Mouse (Mus musculus): Measurements from ENCODE around the gene Ybx2. TPM values are rescaled to one million over a fixed set of nuclear protein-coding genes. Genes with fewer than 3 reads are reported as not detected.
"Not testable (repeated sequence)": the region's sequence is repeated elsewhere in the genome, so short reads cannot be mapped to it uniquely, and the experiment has no call there.

The Ybx2 gene
- total RNA-seq, 4 experiments from 2014 or later = 10.6 to 18.7 (median 13.9) TPM

GRCm38 (mm10) chr11:69914917-69915430, 20.6 kb upstream of the Ybx2 start:
- DNase-seq (ENCODE audit: low spot score in 2 of 2) = no peak

DNA sequence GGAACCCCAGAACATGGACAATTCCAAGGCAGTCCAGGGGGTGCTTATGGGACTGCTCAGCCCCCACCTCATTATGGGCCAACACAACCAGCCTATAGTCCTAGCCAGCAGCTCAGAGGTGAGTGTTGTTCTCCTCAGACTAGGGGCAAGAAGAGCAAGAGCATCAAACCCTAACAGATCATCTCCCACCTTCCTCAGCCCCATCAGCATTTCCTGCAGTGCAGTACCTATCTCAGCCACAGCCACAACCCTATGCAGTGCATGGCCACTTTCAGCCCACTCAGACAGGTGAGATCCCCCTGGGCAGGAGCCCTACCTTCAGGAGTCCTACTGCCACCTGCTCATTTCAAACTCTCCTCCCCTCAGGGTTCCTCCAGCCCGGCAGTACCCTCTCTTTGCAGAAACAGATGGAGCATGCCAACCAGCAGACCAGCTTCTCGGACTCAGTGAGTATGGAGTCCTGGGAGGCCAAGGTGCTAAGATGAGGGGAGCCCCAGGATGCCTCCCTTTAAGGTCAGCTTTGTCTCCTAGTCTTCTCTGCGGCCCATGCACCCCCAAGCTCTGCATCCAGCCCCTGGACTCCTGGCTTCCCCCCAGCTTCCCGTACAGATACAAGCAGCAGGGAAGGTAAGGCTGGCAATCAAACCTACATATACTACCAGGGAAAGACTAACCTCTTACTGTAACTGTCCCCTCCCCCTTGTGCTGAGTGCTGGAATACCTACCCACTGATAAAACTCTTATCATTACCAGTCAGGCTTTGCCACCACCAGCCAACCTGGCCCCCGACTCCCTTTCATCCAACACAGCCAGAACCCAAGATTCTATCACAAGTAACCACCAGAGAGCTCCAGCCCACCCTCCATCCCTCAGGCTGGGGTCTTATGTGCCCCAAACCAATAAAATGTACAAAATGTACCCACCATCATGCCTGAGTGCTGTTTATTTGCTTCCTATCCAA, 19.6 kb upstream of the Ybx2 start:
- no peak for DNase-seq (ENCODE audit: low spot score in 2 of 2)

DNA sequence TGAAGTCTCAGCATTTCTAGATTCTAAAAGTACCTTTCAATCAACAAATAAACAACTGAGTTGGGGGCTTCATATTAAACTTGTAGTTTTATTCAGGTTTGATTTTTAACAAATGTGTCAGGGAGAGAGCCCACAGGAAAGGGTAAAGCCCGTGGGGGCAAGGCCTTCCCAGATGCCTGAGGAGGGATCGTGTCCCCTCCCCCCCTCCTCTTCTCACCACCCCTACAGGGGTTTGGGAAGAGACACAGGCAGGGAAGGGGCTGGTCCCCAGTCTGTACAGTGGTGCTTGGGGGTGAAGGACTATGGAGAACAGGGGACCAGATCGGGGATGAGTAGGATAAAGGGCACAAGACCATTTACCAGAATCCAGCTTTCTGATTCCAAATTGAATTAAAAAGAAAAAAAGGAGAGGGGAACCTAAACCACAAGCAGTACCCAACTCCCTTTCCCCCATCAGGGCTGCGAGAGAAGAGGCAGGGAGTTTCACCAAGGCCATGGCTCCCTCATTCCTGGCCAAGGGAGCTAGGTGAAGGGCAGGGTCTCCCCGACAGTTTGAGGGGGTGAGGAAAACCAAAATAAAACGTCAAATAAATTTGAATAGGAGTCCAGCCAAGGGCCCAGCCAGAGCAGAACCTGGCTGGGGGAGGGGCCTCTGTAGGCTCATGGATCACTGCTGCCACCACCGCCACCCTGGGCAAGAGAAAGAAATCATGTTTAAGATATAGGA, 18.8 kb upstream of the Ybx2 start:
- not testable (repeated sequence) for DNase-seq (ENCODE audit: low spot score in 2 of 2)

DNA sequence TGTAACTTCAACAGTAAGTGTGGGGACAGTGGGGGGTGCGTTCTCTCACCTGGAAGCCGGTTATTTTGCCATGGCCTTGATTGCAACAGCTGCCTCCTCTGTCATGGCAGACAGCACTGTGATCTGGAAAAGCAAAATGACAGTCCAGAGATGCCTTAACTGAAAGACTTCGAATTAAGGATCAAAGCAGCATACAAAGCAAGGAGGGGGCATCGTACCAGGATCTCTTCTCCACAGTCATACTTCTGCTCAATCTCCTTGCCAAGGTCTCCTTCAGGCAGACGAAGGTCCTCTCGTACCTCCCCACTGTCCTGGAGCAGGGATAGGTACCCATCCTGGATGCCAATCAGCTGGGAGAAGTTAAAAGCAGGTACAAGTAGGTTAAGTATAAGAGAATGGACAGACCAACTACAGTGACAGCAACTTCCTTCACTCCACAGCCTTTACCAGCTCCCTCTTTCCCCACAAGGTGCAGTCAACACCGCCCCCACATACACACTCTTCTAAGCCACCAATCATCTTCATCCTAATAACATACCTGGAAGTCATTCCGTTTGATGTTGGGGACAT, 18.1 kb upstream of the Ybx2 start:
- no peak for DNase-seq (ENCODE audit: low spot score in 2 of 2)

DNA sequence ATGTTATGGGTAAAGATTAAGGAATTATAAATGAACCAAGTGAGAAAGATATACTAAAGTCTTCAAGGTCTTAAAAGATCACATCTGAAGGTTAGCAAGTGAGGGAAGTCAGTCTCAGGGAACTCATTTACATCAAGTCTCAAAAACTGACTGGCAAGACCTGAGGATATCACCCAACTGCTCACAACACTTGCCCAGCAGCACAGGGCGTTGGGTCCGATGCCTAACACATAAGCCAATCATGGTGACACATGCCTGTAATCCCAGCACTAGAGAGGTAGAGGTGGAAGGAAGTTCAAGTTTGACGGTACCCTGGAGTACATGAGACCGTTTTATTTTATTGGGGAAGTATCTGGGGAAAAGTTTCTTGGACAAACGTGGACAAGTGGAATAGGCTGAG, 17.5 kb upstream of the Ybx2 start:
- DNase-seq (ENCODE audit: low spot score in 2 of 2) = no peak

DNA sequence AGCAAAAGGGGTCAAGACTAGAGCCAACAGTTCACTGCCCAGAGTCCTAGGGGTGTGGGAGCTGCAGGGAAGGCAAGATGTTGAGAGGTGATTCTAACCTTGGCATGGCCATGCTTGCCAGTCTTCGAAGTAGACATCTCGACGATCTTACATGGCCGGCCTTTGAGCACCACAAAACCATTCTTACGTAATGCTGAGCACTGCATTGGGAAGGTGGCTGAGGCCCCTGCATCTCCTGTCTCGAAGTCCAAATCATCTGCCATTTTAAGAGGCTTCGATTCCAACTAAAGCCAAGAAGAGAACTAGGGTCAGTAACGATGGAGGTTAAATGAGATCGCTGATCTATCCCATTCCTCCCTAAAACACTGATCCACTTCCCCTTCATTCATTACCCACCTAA, 16.5 kb upstream of the Ybx2 start:
- no peak for DNase-seq (ENCODE audit: low spot score in 2 of 2)

DNA sequence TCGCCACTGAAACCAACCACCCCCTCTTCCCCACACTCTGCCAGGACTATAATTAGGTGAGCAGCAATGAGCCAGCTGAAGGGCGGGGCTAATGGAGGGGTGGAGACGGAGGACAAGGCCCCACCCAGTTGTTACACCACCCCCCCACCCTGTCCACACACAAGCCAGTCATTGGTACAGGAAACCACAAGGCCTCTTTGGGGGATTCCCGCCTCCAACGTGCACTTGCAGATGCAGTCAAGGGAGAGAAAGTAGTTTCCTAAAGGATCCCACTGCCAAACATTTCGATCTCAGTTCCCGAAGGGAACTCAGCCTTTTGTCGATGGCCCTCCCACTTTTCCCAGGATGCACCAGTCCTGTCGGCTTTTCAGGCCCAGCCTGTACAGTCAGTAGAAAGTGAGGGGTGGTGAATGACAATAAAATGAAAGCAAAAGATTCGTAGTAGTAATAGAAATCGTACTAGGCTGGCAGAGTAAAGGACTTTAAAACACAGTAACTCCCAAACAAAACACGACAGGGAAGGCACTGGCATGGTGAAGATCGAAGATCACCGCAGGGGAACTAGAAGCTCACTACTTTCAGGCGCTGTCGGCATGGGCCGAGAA, 15.8 kb upstream of the Ybx2 start:
- no peak for DNase-seq (ENCODE audit: low spot score in 2 of 2)

DNA sequence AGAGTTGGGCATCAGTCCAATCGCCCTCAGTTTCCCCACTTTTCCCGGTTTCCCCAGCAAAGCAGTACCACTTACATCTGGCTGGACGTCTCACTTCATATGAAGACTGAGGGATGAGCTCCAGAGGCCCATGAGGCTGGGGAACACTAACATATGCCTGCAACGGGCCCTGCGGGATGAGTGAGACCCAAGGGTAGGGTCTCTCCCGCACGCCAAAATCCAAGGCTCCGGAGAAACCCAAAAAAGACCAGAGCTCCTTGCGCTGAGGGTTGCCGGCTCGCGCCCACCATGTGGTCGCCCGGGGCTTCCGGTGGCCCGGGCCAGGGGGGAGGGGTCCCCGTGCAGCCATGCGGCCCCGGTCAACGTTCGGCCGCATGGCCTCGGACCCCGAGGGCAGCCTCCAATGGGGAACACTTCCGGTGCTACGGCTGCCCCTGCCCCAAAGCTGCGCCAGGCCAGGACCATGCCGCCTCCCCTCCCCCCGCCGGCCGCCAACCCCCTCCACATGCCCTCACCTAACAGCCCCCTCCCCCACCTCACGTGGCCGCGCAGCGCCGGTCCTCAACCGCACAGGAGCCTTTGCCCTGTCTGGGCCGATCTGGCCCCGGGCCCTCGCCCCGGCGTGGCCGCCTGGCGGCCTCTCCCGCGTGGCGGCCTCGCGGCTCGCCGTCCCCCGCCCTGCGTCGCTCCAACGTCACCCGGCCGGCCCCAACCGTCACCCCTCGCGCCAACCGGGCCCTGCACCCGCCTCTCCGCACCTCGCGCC, 15.1 kb upstream of the Ybx2 start:
- peak in 1 of 2 experiments; percentile 32 for DNase-seq (ENCODE audit: low spot score in 2 of 2)

GRCm38 (mm10) chr11:69921114-69922011, 14.2 kb upstream of the Ybx2 start, which contains the start of gene Eif5a:
Eif5a (minus strand) TSS chr11:69921958.
- DNase-seq (ENCODE audit: low spot score in 2 of 2) = peak; percentile 100

DNA sequence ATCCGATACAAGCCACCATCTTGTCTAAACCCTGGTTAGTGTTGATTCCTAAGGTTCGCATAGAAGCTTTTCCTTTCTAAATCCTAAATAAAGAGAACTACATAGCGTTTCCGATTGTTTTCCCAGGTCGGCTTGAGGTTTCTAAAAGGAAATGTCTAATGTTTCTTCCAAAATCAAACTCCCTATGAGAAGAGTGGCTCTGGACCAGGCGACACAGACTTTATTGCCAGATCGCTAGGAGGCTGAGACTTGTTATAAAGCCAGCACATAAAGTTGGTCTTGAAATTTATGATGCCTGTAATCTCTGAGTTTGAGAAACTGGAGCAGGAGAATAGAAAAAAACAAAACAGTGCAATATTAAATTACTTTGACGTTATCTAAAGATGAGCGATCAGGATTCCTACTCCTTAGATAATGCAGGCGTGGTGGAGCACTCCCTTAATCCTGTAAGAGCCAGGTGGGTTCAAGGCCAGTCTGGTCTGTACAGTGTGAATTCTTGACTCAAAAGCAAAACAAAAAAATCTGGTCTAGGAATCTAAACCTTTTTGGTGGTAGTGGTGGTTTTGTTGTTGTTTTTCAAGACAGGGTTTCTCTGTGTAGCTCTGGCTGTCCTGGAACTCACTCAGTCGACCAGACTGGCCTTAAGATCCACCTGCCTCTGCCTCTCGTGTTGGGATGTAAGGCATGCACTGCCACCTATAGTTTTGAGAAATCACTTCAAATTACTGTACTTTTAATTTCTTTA, 13.4 kb upstream of the Ybx2 start:
- DNase-seq (ENCODE audit: low spot score in 2 of 2) = no peak

GRCm38 (mm10) chr11:69922796-69923195, 12.8 kb upstream of the Ybx2 start:
- DNase-seq (ENCODE audit: low spot score in 2 of 2) = no peak

- DNase-seq (ENCODE audit: low spot score in 2 of 2) = no peak
Measured at GRCm38 (mm10) chr11:69927501-69927900, 8.1 kb upstream of the Ybx2 start.

DNA sequence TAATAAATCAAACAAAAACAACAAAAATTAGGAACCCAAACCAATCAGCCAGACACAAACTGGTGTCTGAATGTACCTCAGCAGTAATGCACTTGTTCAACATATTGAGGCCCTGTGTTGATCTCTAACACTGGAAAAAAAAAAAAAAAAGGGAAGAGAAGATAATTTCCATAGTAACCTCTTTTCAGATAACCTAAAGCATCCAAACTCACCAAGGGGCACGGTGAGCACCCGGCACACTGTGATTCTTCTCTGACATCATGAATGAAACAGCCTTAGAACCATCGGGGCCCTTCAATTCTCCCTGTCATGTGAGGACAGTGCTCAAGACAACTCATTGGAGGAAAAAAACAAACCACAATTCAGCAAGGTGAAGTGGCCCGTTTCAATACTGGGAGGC, 5.9 kb upstream of the Ybx2 start:
- DNase-seq (ENCODE audit: low spot score in 2 of 2) = no peak

DNA sequence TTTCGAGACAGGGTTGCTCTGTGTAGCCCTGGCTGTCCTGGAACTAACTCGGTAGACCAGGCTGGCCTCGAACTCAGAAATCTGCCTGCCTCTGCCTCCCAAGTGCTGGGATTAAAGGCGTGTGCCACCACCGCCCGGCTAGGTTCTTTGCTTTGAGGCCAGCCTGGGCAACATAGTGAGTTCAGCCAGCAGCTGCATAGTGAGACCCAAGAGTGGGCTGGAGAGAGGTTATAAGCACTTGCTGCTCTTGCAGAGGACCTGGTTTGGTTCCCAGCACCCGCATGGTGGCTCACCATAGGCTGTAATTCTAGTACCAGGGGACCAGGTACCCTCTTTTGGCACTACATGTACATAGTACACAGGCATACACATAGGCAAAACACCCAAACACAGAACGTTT, 5.4 kb upstream of the Ybx2 start:
- not testable (repeated sequence) for DNase-seq (ENCODE audit: low spot score in 2 of 2)

- no peak for DNase-seq (ENCODE audit: low spot score in 2 of 2)
Measured at GRCm38 (mm10) chr11:69930967-69931537, 4.5 kb upstream of the Ybx2 start.

DNA sequence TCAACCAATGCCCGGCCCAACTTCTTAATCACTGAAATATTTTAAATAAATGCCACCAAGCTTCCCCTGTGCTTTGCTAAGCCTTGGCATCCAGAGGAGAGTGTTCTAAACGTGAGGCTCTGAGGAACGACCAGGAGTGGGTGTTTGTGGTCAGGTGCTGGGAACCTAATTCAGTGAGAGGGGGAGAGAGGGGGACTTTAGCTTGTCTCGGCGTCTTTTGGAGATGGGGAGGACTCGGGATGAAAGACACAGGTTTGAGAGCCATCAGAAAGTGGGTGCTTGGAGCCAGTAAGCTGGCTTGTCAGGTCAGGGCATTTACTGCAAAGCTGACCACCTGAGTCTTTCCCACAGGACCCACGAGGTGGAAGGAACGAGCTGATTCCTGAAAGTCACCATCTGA, 3.8 kb upstream of the Ybx2 start:
- no peak for DNase-seq (ENCODE audit: low spot score in 2 of 2)

GRCm38 (mm10) chr11:69932254-69932653, 3.3 kb upstream of the Ybx2 start:
- no peak for DNase-seq (ENCODE audit: low spot score in 2 of 2)

DNA sequence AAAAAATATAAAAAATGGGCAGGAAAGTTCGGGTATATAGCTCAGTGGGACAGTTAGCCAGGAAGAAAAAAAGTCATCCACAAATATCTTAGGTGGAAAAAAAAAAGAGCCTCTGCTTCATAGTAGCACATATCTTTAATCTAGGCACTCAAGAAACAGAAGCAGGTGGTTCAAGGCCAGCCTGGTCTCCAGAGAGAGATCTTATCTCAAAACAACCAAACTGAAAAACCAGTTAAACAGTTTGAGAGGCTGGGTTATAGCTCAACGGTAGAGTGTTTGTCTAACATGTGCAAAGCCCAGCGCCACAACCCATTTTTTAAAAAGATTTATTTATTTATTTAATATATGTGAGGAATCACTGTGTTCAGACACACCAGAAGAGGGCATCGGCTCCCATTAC, 2.5 kb upstream of the Ybx2 start:
- DNase-seq (ENCODE audit: low spot score in 2 of 2) = no peak

DNA sequence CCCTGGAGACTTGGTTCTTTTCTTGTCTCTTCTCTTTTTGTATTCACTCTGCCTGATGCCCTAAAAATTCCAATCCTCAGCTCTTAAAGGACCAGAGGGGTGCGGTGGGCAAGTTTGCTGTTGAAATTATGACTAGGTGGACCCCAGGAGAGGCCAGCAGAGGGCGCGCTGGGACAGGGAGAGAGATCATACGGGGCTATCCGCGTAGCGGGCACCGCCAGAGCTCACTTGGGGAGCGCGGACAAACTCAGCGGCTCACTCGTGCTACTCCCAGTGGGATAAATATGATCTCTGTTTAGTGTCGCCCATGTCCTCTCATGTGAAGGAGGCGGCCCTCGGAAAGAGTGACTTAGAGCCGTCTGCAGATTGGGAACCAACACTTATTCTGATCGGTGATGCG, 1.4 kb upstream of the Ybx2 start:
- DNase-seq (ENCODE audit: low spot score in 2 of 2) = peak; percentile 71 to 86
